Mouse (Mus musculus): ENCODE data around the gene Bpi. TPM values are rescaled to one million over a fixed set of nuclear protein-coding genes. Genes with fewer than 3 reads are reported as not detected.

Bpi gene
- total and polyA plus RNA-seq, 3 experiments: 0.17 to 0.81 (median 0.51) TPM

- H3K36me3 ChIP-seq (replicated peaks in 1 of 2; ENCODE audit: control insufficient read depth in 1 of 2, insufficient read depth in 1 of 2, low read length in 1 of 2): no peaks in the 10 kb centered on the region
- no peak overlapping the region for H3K4me3 ChIP-seq (replicated peaks in 1 of 3; ENCODE audit: low read depth in 2 of 3, low read length in 2 of 3, poor library complexity in 1 of 3)
- no peak overlapping the region for H3K9ac ChIP-seq (ENCODE audit: insufficient read depth, low read depth)
- H3K4me1 ChIP-seq (ENCODE audit: control insufficient read depth in 1 of 2, insufficient read depth in 2 of 2): peaks cover 2 to 7% of the 10 kb centered on the region in 2 experiments; a peak in 2 of 4 replicates
- H3K9me3 ChIP-seq (replicated peaks; ENCODE audit: low read length): no peaks in the 10 kb centered on the region
- no peak overlapping the region for H3K27ac ChIP-seq (ENCODE audit: insufficient read depth, low read depth)
- no peaks in the 10 kb centered on the region for H3K79me2 ChIP-seq (replicated peaks; ENCODE audit: control insufficient read depth, extremely low read depth, insufficient read depth, poor library complexity, severe bottlenecking)
- peak; percentile 71 for DNase-seq (ENCODE audit: extremely low read depth)
- in situ Hi-C loops (cut with MboI; ENCODE audit: low pct_ligation_motif_present, low pct_unique_long_range_greater_than_20kb, low sequenced_read_pairs) (loop anchor here (5.0 kb wide), 1 partner anchor 58 kb away; no protein-coding TSS in a partner anchor), dilution Hi-C loops (cut with MboI; ENCODE audit: extremely low pct_ligation_motif_present, extremely low pct_unique_long_range_greater_than_20kb, low sequenced_read_pairs) (no loop called here)
- H3K27me3 ChIP-seq (replicated peaks): peaks cover 20% of the 10 kb centered on the region
- TF ChIP-seq MYC (IDR thresholded peaks at IDR 0.05; ENCODE audit: low read depth, low read length): peak; percentile 54; the same call in 1 of the 2 replicates
- peak; percentile 81 for TF ChIP-seq SMC3 (IDR thresholded peaks at IDR 0.05; ENCODE audit: low read depth, low read length)
- peak; percentile 86 to 92 for TF ChIP-seq CTCF (conservative IDR thresholded peaks at IDR 0.05 in 1 of 2, IDR thresholded peaks at IDR 0.05 in 1 of 2; ENCODE audit: low read depth in 2 of 2, low read length in 2 of 2)
- TF ChIP-seq CHD2 (IDR thresholded peaks at IDR 0.05; ENCODE audit: low read length): no peak
- TF ChIP-seq NELFE (IDR thresholded peaks at IDR 0.05; ENCODE audit: low read depth, low read length): peak; percentile 32; the same call in 1 of the 2 replicates
- peak; percentile 90 for TF ChIP-seq MAX (IDR thresholded peaks at IDR 0.05; ENCODE audit: low read length)
- TF ChIP-seq ZC3H11A (IDR thresholded peaks at IDR 0.05; ENCODE audit: low read depth, low read length): no peak
- peak; percentile 60 for TF ChIP-seq RAD21 (IDR thresholded peaks at IDR 0.05; ENCODE audit: low read depth, low read length)
- H3K4me2 ChIP-seq (ENCODE audit: insufficient read depth, low read depth, poor library complexity, severe bottlenecking): no peak overlapping the region
Observed at GRCm38 (mm10) chr2:158284571-158284970, 26.7 kb downstream of the Bpi start.

DNA sequence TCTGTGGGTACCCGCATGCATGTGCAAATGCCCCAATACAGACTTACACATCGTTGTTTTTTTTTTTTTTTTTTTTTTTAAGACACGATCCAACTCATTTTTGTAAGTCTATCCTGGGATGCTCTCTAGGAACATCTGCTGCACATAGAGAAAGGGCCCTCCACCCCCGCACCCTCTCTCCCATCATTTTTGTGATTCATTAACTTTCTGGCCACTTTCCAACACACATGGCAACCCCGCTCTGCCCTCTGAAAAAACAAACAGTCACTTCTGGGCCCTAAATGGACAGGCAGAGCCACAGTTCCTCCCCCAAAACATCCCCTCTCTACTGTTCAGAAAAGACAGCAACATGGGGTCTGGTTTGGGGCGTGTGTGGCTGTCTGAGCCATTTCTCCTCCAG is 27.8 kb downstream of the Bpi start:
- Histone ChIP-seq H3K9me3 (replicated peaks; ENCODE audit: low read length) (no peaks in the 10 kb centered on the region), H3K9ac (ENCODE audit: insufficient read depth, low read depth) (no peak overlapping the region), H3K4me1 (ENCODE audit: control insufficient read depth in 1 of 2, insufficient read depth in 2 of 2) (peaks cover 2 to 7% of the 10 kb centered on the region in 2 experiments; a peak in 2 of 4 replicates), H3K4me3 (replicated peaks in 1 of 3; ENCODE audit: low read depth in 2 of 3, low read length in 2 of 3, poor library complexity in 1 of 3) (no peak overlapping the region), H3K79me2 (replicated peaks; ENCODE audit: control insufficient read depth, extremely low read depth, insufficient read depth, poor library complexity, severe bottlenecking) (no peaks in the 10 kb centered on the region), H3K27me3 (replicated peaks) (peaks cover 20% of the 10 kb centered on the region), H3K4me2 (ENCODE audit: insufficient read depth, low read depth, poor library complexity, severe bottlenecking) (no peak overlapping the region), H3K36me3 (replicated peaks in 1 of 2; ENCODE audit: control insufficient read depth in 1 of 2, insufficient read depth in 1 of 2, low read length in 1 of 2) (no peaks in the 10 kb centered on the region), H3K27ac (ENCODE audit: insufficient read depth, low read depth) (no peak overlapping the region)
- TF ChIP-seq JUN (IDR thresholded peaks at IDR 0.05; ENCODE audit: insufficient read depth, low read depth, low read length): no peak
- TF ChIP-seq MAFK (IDR thresholded peaks at IDR 0.05; ENCODE audit: insufficient replicate concordance, low read length): no peak
- TF ChIP-seq RAD21 (IDR thresholded peaks at IDR 0.05; ENCODE audit: low read depth, low read length): no peak
- TF ChIP-seq E2F4 (IDR thresholded peaks at IDR 0.05; ENCODE audit: insufficient replicate concordance, low read depth, low read length): no peak
- TF ChIP-seq ELF1 (IDR thresholded peaks at IDR 0.05; ENCODE audit: low read depth, low read length): no peak
- no peak for TF ChIP-seq CHD1 (IDR thresholded peaks at IDR 0.05; ENCODE audit: low read depth, low read length)
- no peak for TF ChIP-seq IRF4 (IDR thresholded peaks at IDR 0.05; ENCODE audit: low read depth, low read length)
- no peak for TF ChIP-seq TCF12 (IDR thresholded peaks at IDR 0.05; ENCODE audit: low read depth, low read length)
- TF ChIP-seq UBTF (IDR thresholded peaks at IDR 0.05; ENCODE audit: low read depth, low read length): no peak
- TF ChIP-seq CTCF (conservative IDR thresholded peaks at IDR 0.05 in 1 of 2, IDR thresholded peaks at IDR 0.05 in 1 of 2; ENCODE audit: low read depth in 2 of 2, low read length in 2 of 2): no peak
- TF ChIP-seq EP300 (IDR thresholded peaks at IDR 0.05; ENCODE audit: low read length): no peak
- TF ChIP-seq ZNF384 (IDR thresholded peaks at IDR 0.05; ENCODE audit: low read depth, low read length): no peak
- TF ChIP-seq JUND (conservative IDR thresholded peaks at IDR 0.05; ENCODE audit: low read depth, low read length): no peak
- TF ChIP-seq ZMIZ1 (IDR thresholded peaks at IDR 0.05; ENCODE audit: low read depth, low read length): no peak
- TF ChIP-seq POLR2AphosphoS2 (IDR thresholded peaks at IDR 0.05; ENCODE audit: low read depth, low read length): no peak
- TF ChIP-seq MYC (IDR thresholded peaks at IDR 0.05; ENCODE audit: low read depth, low read length): no peak
- no peak for TF ChIP-seq MEF2A (IDR thresholded peaks at IDR 0.05; ENCODE audit: borderline replicate concordance, low read depth, low read length)
- TF ChIP-seq RCOR1 (conservative IDR thresholded peaks at IDR 0.05; ENCODE audit: low read depth, low read length): no peak
- TF ChIP-seq NRF1 (IDR thresholded peaks at IDR 0.05; ENCODE audit: low read depth, low read length): no peak
- no peak for TF ChIP-seq MAX (IDR thresholded peaks at IDR 0.05; ENCODE audit: low read length)
- in situ Hi-C loops (cut with MboI; ENCODE audit: low pct_ligation_motif_present, low pct_unique_long_range_greater_than_20kb, low sequenced_read_pairs): no loop called here
- dilution Hi-C loops (cut with MboI; ENCODE audit: extremely low pct_ligation_motif_present, extremely low pct_unique_long_range_greater_than_20kb, low sequenced_read_pairs): no loop called here
- DNase-seq (ENCODE audit: extremely low read depth): no peak

All from CH12.LX (cell line).